ENCODE assay signal across 30 mouse cellular contexts in genomic region chr3:36563666-36564065, GRCm38 (mm10). TPM values are rescaled to one million over a fixed set of nuclear protein-coding genes. Genes with fewer than 3 reads are reported as not detected.
"Had no signal": no experiment of that assay in that cellular context is flagged by ENCODE, and none has a peak within 500 bp of the region (broad histone marks: within the 10 kb centered on the region; RNA-seq: fewer than 3 reads in every experiment).

No protein-coding gene starts in this region.

- H3K4me3 ChIP-seq: gastrocnemius, adult 2 months; heart, adult 2 months; hindbrain, embryonic 10.5 days; hindbrain, embryonic 12.5 days; intestine, embryonic 15.5 days; kidney, embryonic 15.5 days; left cerebral cortex, adult 2 months; limb, embryonic 10.5 days; limb, embryonic 12.5 days; liver, embryonic 12.5 days; liver, embryonic 15.5 days had no signal

- H3K9me3 ChIP-seq: hindbrain, embryonic 10.5 days; hindbrain, embryonic 12.5 days; intestine, embryonic 15.5 days; kidney, embryonic 15.5 days; limb, embryonic 10.5 days; limb, embryonic 12.5 days; liver, embryonic 12.5 days; liver, embryonic 15.5 days had no signal

- H3K9ac ChIP-seq: hindbrain, embryonic 12.5 days; hindbrain, embryonic 14.5 days; intestine, embryonic 15.5 days; kidney, embryonic 15.5 days; limb, embryonic 12.5 days; liver, embryonic 12.5 days; liver, embryonic 15.5 days had no signal

- ATAC-seq: hindbrain, embryonic 16.5 days; inflammation-experienced regulatory T-cells, adult 6 months; liver, embryonic 12.5 days had no signal

- H3K27ac ChIP-seq: gastrocnemius, adult 2 months; heart, adult 2 months; hindbrain, embryonic 10.5 days; hindbrain, embryonic 12.5 days; hindbrain, embryonic 14.5 days; intestine, embryonic 15.5 days; kidney, embryonic 15.5 days; kidney, postnatal 0 days; left cerebral cortex, adult 2 months; limb, embryonic 10.5 days; limb, embryonic 12.5 days; liver, embryonic 12.5 days; liver, embryonic 15.5 days had no signal

- H3K27me3 ChIP-seq: hindbrain, embryonic 12.5 days; intestine, embryonic 15.5 days; kidney, embryonic 15.5 days; limb, embryonic 12.5 days; liver, embryonic 12.5 days; liver, embryonic 15.5 days had no signal

- H3K4me1 ChIP-seq: hindbrain, embryonic 10.5 days; hindbrain, embryonic 12.5 days; intestine, embryonic 15.5 days; kidney, embryonic 15.5 days; limb, embryonic 10.5 days; limb, embryonic 12.5 days had no signal

- DNase-seq: gastrocnemius, adult 2 months; gastrocnemius, postnatal 10 days; gastrocnemius, postnatal 25 days; heart, adult 2 months; heart, postnatal 10 days; heart, postnatal 4 days; kidney, adult 11 months; kidney, adult 2 months; kidney, adult 9 months; kidney, postnatal 14 days; kidney, postnatal 36 days; layer of hippocampus, adult 9-11 months; layer of hippocampus, postnatal 36 days; liver had no signal

- H3K4me2 ChIP-seq: heart, embryonic 11.5 days; hindbrain, embryonic 12.5 days; hindbrain, embryonic 14.5 days; intestine, embryonic 15.5 days; kidney, embryonic 15.5 days; limb, embryonic 12.5 days; liver, embryonic 12.5 days; liver, embryonic 15.5 days had no signal

RNA-seq across cellular contexts. Expression of gene Gm11549, which starts 42.1 kb away (rescaled TPM):
- total RNA-seq: gastrocnemius, adult 2 months; gastrocnemius, postnatal 25 days; granulocyte monocyte progenitor cell, adult 5-6 weeks; heart, adult 2 months; heart, postnatal 10 days; heart, postnatal 25 days had no signal
- polyA plus RNA-seq: heart, adult 2 months; inflammation-experienced regulatory T-cells, adult 6 months; kidney, adult 2 months; kidney, postnatal 0 days; limb, embryonic 10.5 days; liver, embryonic 12.5 days; liver, embryonic 15.5 days had no signal
